Mouse (Mus musculus) c-Kit-positive CD71-positive TER-119-positive erythroid progenitor cells, embryonic 14.5 days (primary cell): Measurements from ENCODE around the gene Phc1.

Experiments
- DNase-seq: peaks from one replicate; pipeline ENCODE4 v3.0.0-alpha.2; 2013; ENCODE audit warnings: low spot score

Gene Phc1

GRCm38 (mm10) chr6:122339047-122339647 lies 1.2 kb downstream of the Phc1 start:
- DNase-seq = peak; percentile 29

- no peak for DNase-seq
These were observed 2.8 kb downstream of the Phc1 start for GRCm38 (mm10) chr6:122337546-122337945.

GRCm38 (mm10) chr6:122334786-122335340 lies 5.5 kb downstream of the Phc1 start:
- DNase-seq = no peak

- no peak for DNase-seq
These were observed 7.2 kb downstream of the Phc1 start for GRCm38 (mm10) chr6:122333081-122333612.

GRCm38 (mm10) chr6:122325361-122325975 lies 14.9 kb downstream of the Phc1 start:
- DNase-seq = no peak

GRCm38 (mm10) chr6:122318726-122319125 lies 21.6 kb downstream of the Phc1 start:
- DNase-seq = no peak

GRCm38 (mm10) chr6:122310187-122310820 lies 30.1 kb downstream of the Phc1 start:
- DNase-seq = no peak

- DNase-seq = peak; percentile 35
These were observed 30.9 kb downstream of the Phc1 start for GRCm38 (mm10) chr6:122309446-122309960.

- peak; percentile 92 for DNase-seq
These were observed 31.6 kb downstream of the Phc1 start, which contains the start of gene M6pr for GRCm38 (mm10) chr6:122308505-122309393. M6pr (plus strand) TSS chr6:122308720.

GRCm38 (mm10) chr6:122308136-122308504 lies 32.2 kb downstream of the Phc1 start:
- DNase-seq = no peak

- no peak for DNase-seq
These were observed 33.7 kb downstream of the Phc1 start for GRCm38 (mm10) chr6:122306707-122307106.

GRCm38 (mm10) chr6:122304790-122305555 lies 35.4 kb downstream of the Phc1 start:
- DNase-seq = no peak

- DNase-seq = peak; percentile 75
These were observed 36.0 kb downstream of the Phc1 start for GRCm38 (mm10) chr6:122304355-122304754.

GRCm38 (mm10) chr6:122303526-122303925 lies 36.8 kb downstream of the Phc1 start:
- no peak for DNase-seq

GRCm38 (mm10) chr6:122302661-122303060 lies 37.7 kb downstream of the Phc1 start:
- no peak for DNase-seq

- DNase-seq = no peak
These were observed 38.2 kb downstream of the Phc1 start for GRCm38 (mm10) chr6:122302121-122302520.

GRCm38 (mm10) chr6:122299621-122300133 lies 40.7 kb downstream of the Phc1 start:
- DNase-seq = no peak

GRCm38 (mm10) chr6:122298223-122298609 lies 42.1 kb downstream of the Phc1 start:
- no peak for DNase-seq

- DNase-seq = peak; percentile 27
These were observed 42.8 kb downstream of the Phc1 start for GRCm38 (mm10) chr6:122297279-122298222.

- no peak for DNase-seq
These were observed 43.5 kb downstream of the Phc1 start for GRCm38 (mm10) chr6:122296918-122297278.
